Mouse (Mus musculus) cerebellum, adult 2 months (tissue): ENCODE results near the gene Aktip.

Experiments used
- CTCF ChIP-seq: fragments of 200-500 bp; IDR thresholded peaks from 2 replicates; pipeline ENCODE4 v1.5.1; 2011; ENCODE audit warnings: low read depth, mild to moderate bottlenecking, control low read depth, low read length, moderate library complexity, borderline replicate concordance; ENCODE audit not compliant: insufficient read depth
- POLR2A ChIP-seq: fragments of 200-500 bp; IDR thresholded peaks from 2 replicates; pipeline ENCODE4 v1.6.1; 2011; ENCODE audit warnings: low read length, control low read depth, borderline replicate concordance; ENCODE audit not compliant: insufficient read depth

DNA sequence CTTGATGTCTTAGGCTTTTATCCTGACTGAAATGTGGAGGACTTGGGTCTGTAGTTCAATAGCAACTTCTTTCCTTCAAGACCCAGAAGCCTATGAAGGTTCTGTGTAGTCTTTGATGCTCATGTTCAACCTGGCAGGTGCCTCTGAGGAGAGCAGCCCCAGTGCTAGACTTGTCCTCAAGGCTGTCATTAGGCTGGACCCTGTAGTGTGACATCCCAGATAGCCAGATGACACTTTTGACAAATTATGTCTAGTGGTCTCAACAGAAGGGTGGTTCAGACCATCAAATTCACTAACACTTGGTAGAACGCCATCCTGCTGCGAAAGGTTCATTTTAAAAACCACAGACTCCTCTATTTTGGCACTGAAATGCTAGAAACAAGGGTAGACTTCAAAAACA, 13.2 kb upstream of the Aktip start:
- TF ChIP-seq CTCF, result no peak
- no peak for TF ChIP-seq POLR2A
